ENCODE assay signal across 9 mouse cellular contexts in the genomic region with DNA sequence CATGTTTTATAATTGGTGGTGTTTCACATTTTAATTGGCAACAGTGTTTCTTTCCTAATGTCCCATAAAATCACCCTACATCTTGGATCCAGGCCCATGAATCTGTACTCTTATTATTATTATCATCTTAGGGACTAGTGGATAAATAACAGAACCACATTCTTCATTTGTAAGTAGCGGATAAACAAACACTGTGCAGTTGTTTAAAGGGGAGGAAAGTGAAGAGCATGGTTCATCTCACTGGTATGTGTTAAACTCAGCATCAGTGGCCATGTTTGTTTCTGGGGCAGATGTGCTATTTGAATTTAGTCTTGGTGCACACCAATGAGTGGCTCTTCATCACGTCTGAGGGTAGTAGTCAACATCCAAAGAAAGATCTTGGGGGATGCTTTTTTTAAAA.
"Had no signal": no experiment of that assay in that cellular context is flagged by ENCODE, and none has a peak within 500 bp of the region (broad histone marks: within the 10 kb centered on the region; RNA-seq: fewer than 3 reads in every experiment).

No protein-coding gene starts in this region.

- DNase-seq: kidney, adult 8-10 months; liver; thymus, adult 2 months; thymus, postnatal 25 days had no signal

- H3K27ac ChIP-seq: limb, embryonic 12.5 days; liver, embryonic 15.5 days; midbrain, embryonic 13.5 days had no signal

- H3K4me2 ChIP-seq: limb, embryonic 12.5 days; liver, embryonic 15.5 days; midbrain, embryonic 13.5 days had no signal

- H3K9me3 ChIP-seq: limb, embryonic 12.5 days; liver, embryonic 15.5 days had no signal

- H3K27me3 ChIP-seq: limb, embryonic 12.5 days; liver, embryonic 15.5 days; midbrain, embryonic 13.5 days had no signal

- H3K36me3 ChIP-seq: limb, embryonic 12.5 days; liver, embryonic 15.5 days; midbrain, embryonic 13.5 days had no signal

- H3K4me1 ChIP-seq: limb, embryonic 12.5 days; liver, embryonic 15.5 days; midbrain, embryonic 13.5 days had no signal

- H3K4me3 ChIP-seq: limb, embryonic 12.5 days; liver, embryonic 15.5 days; midbrain, embryonic 13.5 days had no signal

- H3K9ac ChIP-seq: limb, embryonic 12.5 days; liver, embryonic 15.5 days; midbrain, embryonic 13.5 days had no signal

- ATAC-seq: hindbrain, embryonic 16.5 days; inflammation-experienced regulatory T-cells, adult 6 months; midbrain, embryonic 13.5 days had no signal
